Mouse (Mus musculus) neural tube, embryonic 12.5 days (tissue): ENCODE data around the gene Olfr24. TPM values are rescaled to one million over a fixed set of nuclear protein-coding genes. Genes with fewer than 3 reads are reported as not detected.
A peak's percentile ranks its signal among the peaks of the same experiment; 100 is the strongest.
"Not testable (repeated sequence)": the region's sequence is repeated elsewhere in the genome, so short reads cannot be mapped to it uniquely, and the experiment has no call there.

Source experiments
- ATAC-seq: fragments of 200-750 bp; cut with Nextera tagmentation; 2 replicates; pipeline ENCODE4 v1.8.0; 2017; ENCODE audit warnings: low read depth, mild to moderate bottlenecking, moderate TSS enrichment, moderate library complexity; ENCODE audit not compliant: low FRiP score
- H3K27ac ChIP-seq: fragments of 300-500 bp; sonication (generic); 2 replicates; pipeline ENCODE4 v1.5.1; 2016
- H3K27me3 ChIP-seq: fragments of 300-500 bp; sonication (generic); replicated peaks from 2 replicates; pipeline ENCODE4 v1.6.1; 2016; ENCODE audit warnings: mild to moderate bottlenecking
- H3K36me3 ChIP-seq: fragments of 300-500 bp; sonication (generic); 2 replicates; pipeline ENCODE4 v1.6.1; 2016; ENCODE audit warnings: mild to moderate bottlenecking
- H3K4me1 ChIP-seq: fragments of 300-500 bp; sonication (generic); 2 replicates; pipeline ENCODE4 v1.6.1; 2016
- H3K4me2 ChIP-seq: fragments of 300-500 bp; sonication (generic); replicated peaks from 2 replicates; pipeline ENCODE4 v1.6.1; 2016; ENCODE audit warnings: mild to moderate bottlenecking
- H3K4me3 ChIP-seq: fragments of 300-500 bp; sonication (generic); 2 replicates; pipeline ENCODE4 v1.5.1; 2016
- H3K9ac ChIP-seq: fragments of 300-500 bp; sonication (generic); 2 replicates; pipeline ENCODE4 v1.6.1; 2016; ENCODE audit warnings: mild to moderate bottlenecking
- H3K9me3 ChIP-seq: fragments of 300-500 bp; sonication (generic); 2 replicates; pipeline ENCODE4 v1.6.1; 2016; ENCODE audit warnings: mild to moderate bottlenecking
- WGBS: fragments of 180-500 bp; shearing (Covaris S2); methylation state at CpG from one replicate; pipeline ENCODE4 v1.1.7; 2016; 5-methylcytosine and 5-hydroxymethylcytosine counted together
- polyA plus RNA-seq: library from polyadenylated mRNA; unstranded; fragments of >200 nt; fragmentation: Nextera tagmentation; extraction: Ambion mirVana; gene quantifications from 2 replicates; pipeline ENCODE4 v1.2.1, GENCODE M21; 2016

Olfr24 gene
- polyA plus RNA-seq = not detected in 2 replicates

DNA sequence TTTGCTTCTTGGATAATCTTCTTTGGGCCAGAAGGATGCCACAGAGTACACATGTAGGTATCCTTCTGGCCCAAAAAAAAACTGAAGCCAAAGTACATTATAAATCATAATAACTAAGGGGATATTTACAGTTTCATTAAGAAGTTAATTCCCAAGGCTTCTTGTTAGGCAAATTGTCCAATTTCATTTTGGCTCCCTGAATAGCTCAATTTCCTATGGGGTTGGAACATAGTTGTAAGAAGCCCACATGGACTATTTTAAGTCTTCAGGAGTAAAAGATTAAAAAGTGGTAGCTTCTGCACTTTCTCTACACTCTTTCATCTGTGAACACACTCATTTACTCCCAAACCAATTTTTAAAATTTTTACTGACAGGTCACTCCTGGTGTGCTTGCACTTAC lies at the start of gene Olfr24:
Olfr24 (minus strand) TSS at position 101 of the 400 bp plus-strand sequence.
- no peak within 1 kb of the TSS for H3K9ac ChIP-seq
- H3K4me3 ChIP-seq = no peak within 1 kb of the TSS
- H3K36me3 ChIP-seq = no peaks in the 10 kb centered on the region
- H3K4me2 ChIP-seq = no peak within 1 kb of the TSS
- H3K27me3 ChIP-seq = no peaks in the 10 kb centered on the region
- no peak for ATAC-seq
- H3K4me1 ChIP-seq = no peaks in the 10 kb centered on the region
- H3K27ac ChIP-seq = no peak within 1 kb of the TSS
- no peaks in the 10 kb centered on the region for H3K9me3 ChIP-seq

DNA sequence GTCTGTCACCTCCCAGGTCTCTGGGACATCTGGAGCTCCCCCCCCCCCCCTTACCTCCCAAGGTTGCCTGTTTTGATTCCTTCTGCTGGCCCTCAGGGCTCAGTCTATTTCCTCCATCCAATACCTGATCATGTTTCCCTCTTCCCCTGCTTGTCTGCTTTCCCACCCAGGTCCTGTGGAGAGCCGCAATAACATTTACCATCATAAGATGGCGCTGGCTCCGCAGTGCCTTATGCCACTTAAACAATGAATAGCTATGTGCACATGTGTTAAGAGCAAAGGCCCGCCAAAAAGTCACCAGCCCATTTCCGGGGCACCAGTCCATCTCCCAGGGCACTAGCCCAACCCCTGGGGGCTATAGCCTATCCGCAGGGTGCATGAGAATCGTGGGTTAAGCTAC lies 21.5 kb upstream of the Olfr24 start:
- Histone ChIP-seq H3K27me3 (no peaks in the 10 kb centered on the region), H3K4me3 (no peak overlapping the region), H3K27ac (no peak overlapping the region), H3K9ac (no peak overlapping the region), H3K4me1 (no peaks in the 10 kb centered on the region), H3K36me3 (no peaks in the 10 kb centered on the region), H3K4me2 (no peak overlapping the region), H3K9me3 (no peaks in the 10 kb centered on the region)
- WGBS = 62% methylated on average over 7 of the region's 7 CpGs
- ATAC-seq = no peak

DNA sequence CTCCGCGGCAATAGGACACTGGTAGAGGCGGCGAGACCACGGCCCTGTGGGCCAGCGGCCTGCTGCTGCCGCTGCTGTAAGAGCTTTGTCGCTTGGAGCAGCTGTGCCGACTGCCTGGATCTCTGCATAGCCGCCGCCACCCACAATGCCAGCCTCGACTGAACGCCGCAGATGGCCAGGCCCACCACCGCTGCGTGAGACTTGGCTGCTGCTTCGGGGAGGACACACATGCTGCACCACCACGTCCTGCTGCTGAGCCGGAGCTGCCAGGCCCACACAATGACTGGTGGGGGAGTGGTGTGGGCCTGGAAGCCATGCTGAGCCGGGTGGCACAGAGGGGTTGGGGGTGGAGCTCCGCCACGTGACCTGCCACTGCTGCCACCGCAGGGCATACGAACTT lies 15.7 kb upstream of the Olfr24 start:
- Histone ChIP-seq H3K4me1 (no peaks in the 10 kb centered on the region), H3K4me3 (no peak overlapping the region), H3K9ac (no peak overlapping the region), H3K4me2 (0 out of 2 replicates have a peak overlapping the region, but pooled peaks have one; percentile 9), H3K36me3 (no peaks in the 10 kb centered on the region), H3K27ac (no peak overlapping the region), H3K9me3 (no peaks in the 10 kb centered on the region), H3K27me3 (no peaks in the 10 kb centered on the region)
- WGBS = 70% methylated on average over 24 of the region's 24 CpGs
- ATAC-seq = peak; percentile 65

DNA sequence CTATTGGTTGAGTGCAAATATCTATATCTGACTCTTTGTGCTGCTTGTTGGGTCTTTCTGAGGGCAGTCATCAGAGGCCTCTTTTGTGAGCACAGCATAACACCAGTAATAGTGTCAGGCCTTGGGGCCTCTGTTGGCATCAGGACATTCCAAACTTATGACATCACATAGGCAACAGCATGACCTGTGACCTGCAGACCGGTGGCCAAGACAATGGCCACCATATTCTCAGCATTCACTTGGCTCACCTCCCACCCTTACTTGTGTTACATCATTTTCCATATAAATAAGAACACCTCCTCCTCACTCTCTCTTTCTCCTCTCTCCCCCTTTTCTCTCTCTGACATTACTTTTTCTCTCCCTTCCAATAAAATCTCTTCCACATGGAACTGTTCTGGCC lies 15.2 kb upstream of the Olfr24 start:
- Histone ChIP-seq H3K9ac (no peak overlapping the region), H3K36me3 (no peaks in the 10 kb centered on the region), H3K4me2 (no peak overlapping the region), H3K4me1 (no peaks in the 10 kb centered on the region), H3K27me3 (no peaks in the 10 kb centered on the region), H3K4me3 (no peak overlapping the region), H3K9me3 (no peaks in the 10 kb centered on the region), H3K27ac (no peak overlapping the region)
- 72% methylated on average over 1 of the region's 1 CpGs for WGBS
- ATAC-seq = no peak

DNA sequence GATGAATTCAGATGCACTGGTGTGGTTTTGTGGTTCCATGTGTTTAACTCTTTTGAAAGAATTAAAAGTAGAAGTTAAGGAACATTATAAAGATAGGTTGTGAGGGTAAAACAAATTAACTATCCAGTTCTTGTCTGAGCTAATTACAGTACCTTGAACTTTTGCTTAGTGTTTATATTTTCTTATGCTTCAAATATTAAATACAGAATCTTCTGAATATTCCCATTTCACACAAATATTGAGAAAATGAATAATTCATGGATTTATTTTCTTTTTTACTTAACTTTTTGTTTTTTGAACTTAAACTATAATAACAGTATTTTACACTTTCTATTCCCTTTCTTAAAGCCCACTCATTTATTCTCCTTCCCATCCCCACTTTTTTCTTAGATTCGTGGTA lies 8.2 kb downstream of the Olfr24 start:
- Histone ChIP-seq H3K9me3 (no peaks in the 10 kb centered on the region), H3K4me1 (no peaks in the 10 kb centered on the region), H3K4me3 (no peak overlapping the region), H3K9ac (no peak overlapping the region), H3K4me2 (no peak overlapping the region), H3K36me3 (no peaks in the 10 kb centered on the region), H3K27me3 (no peaks in the 10 kb centered on the region), H3K27ac (no peak overlapping the region)
- WGBS = 65% methylated on average over 1 of the region's 1 CpGs
- no peak for ATAC-seq

DNA sequence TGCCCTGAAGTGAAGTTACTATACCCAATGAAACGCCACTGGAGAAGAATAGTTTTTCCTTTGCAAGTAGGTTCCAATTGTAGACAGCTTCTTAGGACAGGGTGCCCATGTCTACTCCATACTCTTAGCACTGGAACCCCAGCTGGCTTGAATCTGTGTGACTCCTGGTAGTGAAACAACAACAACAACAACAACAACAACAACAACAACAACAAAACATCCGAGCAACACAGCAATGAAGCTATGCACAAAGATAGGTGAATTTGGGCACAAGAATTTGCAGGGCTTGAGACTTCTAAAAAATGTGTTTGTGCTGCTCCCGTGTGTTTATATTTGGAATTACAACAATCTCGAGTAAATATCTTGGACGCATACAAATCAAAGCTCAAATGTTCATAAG lies 19.2 kb downstream of the Olfr24 start:
- Histone ChIP-seq H3K4me2 (no peak overlapping the region), H3K4me3 (no peak overlapping the region), H3K36me3 (no peaks in the 10 kb centered on the region), H3K27me3 (no peaks in the 10 kb centered on the region), H3K4me1 (no peaks in the 10 kb centered on the region), H3K27ac (no peak overlapping the region), H3K9me3 (no peaks in the 10 kb centered on the region), H3K9ac (no peak overlapping the region)
- ATAC-seq = peak; percentile 31; the same call in 1 of the 2 replicates
- 30% methylated on average over 5 of the region's 5 CpGs for WGBS

DNA sequence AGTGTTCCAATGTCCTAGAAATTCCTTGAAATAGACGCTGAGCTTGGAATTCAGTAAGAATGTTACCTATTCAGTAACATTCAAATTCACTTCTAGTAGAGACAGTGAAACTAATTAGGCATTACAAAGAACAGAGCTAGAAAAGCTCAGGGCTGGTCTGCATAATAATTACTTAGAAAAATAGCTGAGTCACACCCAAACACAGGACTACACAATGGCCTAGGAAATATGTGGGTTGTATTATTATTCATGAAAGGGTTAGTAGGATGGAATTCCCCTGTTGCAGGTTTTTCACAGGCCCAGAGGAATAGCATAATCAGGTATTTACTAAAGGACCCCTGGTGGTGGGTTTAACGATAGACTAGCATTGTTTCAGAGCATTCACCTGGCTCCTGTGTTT lies 29.6 kb downstream of the Olfr24 start:
- H3K9ac ChIP-seq, H3K4me3 ChIP-seq, ATAC-seq, H3K27me3 ChIP-seq, H3K36me3 ChIP-seq, H3K4me2 ChIP-seq, H3K27ac ChIP-seq, H3K4me1 ChIP-seq, H3K9me3 ChIP-seq: not testable (repeated sequence)
- 80% methylated on average over 2 of the region's 2 CpGs for WGBS

DNA sequence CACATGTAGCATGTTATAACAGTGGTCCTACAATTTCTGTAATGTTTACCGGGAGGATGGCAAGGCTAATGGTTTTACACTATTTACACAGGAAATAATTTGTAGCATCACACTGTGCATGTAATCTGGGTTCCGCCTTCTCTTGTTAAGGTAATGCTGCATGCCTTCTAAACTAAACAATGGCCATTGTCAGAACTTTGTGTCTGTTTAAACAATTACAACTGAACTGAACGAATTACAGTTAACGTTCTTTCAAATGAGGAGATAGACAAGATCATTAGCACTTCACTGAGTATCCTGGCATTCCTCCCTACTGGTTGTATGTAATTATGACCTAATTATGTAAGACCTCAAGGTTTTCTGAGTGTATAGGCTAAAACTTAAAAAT lies 41.1 kb downstream of the Olfr24 start:
- Histone ChIP-seq H3K4me1 (peaks cover 6% of the 10 kb centered on the region; the same call in 1 of the 2 replicates), H3K9ac (no peak overlapping the region), H3K9me3 (no peaks in the 10 kb centered on the region), H3K4me2 (no peak overlapping the region), H3K27me3 (no peaks in the 10 kb centered on the region), H3K4me3 (no peak overlapping the region), H3K27ac (no peak overlapping the region), H3K36me3 (no peaks in the 10 kb centered on the region)
- ATAC-seq = peak; percentile 31; the same call in 1 of the 2 replicates
- 7% methylated on average over 4 of the region's 4 CpGs for WGBS

DNA sequence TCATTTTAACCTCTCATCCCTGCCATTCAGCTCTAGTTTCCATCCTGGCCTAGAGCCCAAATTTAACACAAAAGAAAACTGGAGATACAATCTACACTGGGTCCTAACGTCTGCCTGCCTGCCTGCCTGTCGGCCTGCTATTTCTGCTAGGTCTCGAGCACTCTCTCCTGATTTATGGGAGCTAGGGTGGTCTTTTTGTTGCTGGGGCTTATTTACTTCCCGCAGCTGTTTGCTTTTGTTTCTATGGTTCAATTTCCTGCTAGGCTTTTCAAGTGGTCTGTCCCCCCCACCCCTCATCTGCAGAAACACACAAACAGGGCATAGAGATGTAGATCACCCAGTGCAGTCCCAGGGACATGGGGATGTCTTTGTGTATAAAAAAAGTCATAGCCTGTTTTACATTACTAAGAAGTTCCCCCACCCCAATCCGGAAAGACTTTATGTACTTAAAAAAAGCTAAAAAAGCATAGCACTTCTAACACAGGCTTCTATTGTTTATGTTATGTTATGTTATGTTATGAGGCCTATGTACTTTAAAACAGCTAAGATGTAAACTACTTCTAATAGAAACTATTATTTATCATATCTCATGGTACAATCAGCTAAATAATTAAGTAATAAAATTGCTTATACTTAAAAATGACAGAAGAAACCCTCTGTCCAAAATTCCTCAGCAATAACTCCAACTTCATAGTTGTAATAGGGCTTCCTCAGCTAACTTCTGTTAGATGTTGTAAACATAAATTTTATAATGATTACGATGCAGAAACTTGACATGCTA lies 41.7 kb downstream of the Olfr24 start:
- WGBS = 13% methylated on average over 6 of the region's 6 CpGs

DNA sequence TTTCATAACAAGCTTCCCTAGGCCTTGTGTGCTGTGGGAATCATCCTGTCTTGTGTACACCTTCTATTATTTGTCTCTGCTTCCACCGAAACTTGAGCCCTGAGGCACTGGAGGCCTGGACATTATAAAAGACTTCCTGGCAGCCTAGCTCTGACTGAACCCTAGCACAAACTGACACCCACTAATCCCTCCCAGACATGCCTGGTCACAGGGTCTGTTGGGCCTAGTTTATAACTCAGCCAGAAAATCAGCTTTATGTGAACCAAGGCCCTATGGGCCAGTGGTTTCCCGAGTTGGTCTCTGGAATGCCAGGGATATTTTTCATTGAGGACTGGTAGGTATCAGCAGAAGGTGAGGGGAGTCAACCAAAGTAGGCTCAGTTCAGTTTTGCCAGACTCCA lies 42.8 kb downstream of the Olfr24 start:
- no peak overlapping the region for H3K27ac ChIP-seq
- 26% methylated on average over 2 of the region's 2 CpGs for WGBS
- no peak overlapping the region for H3K4me2 ChIP-seq
- H3K9me3 ChIP-seq = no peaks in the 10 kb centered on the region
- H3K27me3 ChIP-seq = no peaks in the 10 kb centered on the region
- H3K36me3 ChIP-seq = no peaks in the 10 kb centered on the region
- H3K4me3 ChIP-seq = no peak overlapping the region
- H3K9ac ChIP-seq = no peak overlapping the region
- no peak for ATAC-seq
- H3K4me1 ChIP-seq = peaks cover 6% of the 10 kb centered on the region; the same call in 1 of the 2 replicates

More for the DNA sequence above, 41.7 kb downstream of the Olfr24 start:
- no peaks in the 10 kb centered on the region for H3K27me3 ChIP-seq
- H3K9ac ChIP-seq = no peak overlapping the region
- peaks cover 6% of the 10 kb centered on the region; the same call in 1 of the 2 replicates for H3K4me1 ChIP-seq
- no peaks in the 10 kb centered on the region for H3K36me3 ChIP-seq
- peak; percentile 92 for ATAC-seq
- H3K9me3 ChIP-seq = no peaks in the 10 kb centered on the region
- no peak overlapping the region for H3K4me3 ChIP-seq
- H3K4me2 ChIP-seq = no peak overlapping the region
- no peak overlapping the region for H3K27ac ChIP-seq

DNA sequence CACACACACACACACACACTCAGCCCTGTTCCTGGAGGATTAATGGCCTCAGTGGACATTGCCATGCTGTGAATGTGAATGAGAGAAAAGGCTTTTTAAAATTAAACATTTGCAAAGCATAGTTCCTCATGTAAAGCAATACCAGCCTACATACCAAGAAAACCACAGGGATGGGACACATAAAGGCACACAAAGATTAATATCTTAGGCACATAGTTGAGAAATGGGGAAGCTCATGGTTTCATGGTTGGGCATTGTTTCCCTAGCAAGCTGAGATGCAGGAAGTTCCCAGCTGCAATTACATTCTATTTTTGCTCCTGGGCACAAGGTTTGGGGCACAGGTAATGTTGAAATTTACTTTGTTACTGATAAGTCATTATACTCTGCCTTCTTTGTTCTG lies 58.2 kb downstream of the Olfr24 start:
- H3K4me3 ChIP-seq = no peak overlapping the region
- H3K27ac ChIP-seq = no peak overlapping the region
- H3K36me3 ChIP-seq = no peaks in the 10 kb centered on the region
- no peak for ATAC-seq
- no peak overlapping the region for H3K9ac ChIP-seq
- no peaks in the 10 kb centered on the region for H3K4me1 ChIP-seq
- H3K9me3 ChIP-seq = no peaks in the 10 kb centered on the region
- no peak overlapping the region for H3K4me2 ChIP-seq
- no peaks in the 10 kb centered on the region for H3K27me3 ChIP-seq
